Mouse (Mus musculus): Measurements from ENCODE around the gene Camk1d. TPM values are rescaled to one million over a fixed set of nuclear protein-coding genes. Genes with fewer than 3 reads are reported as not detected.
"Not testable (repeated sequence)": the region's sequence is repeated elsewhere in the genome, so short reads cannot be mapped to it uniquely, and the experiment has no call there.

Camk1d gene
- polyA plus RNA-seq, 1 experiment from 2014 or later, result 7.4 TPM

- WGBS, result 87% methylated on average over 3 of the region's 3 CpGs
- Histone ChIP-seq H3K4me1 (ENCODE audit: control insufficient read depth, insufficient read depth, low read depth, low read length) (peaks cover 15% of the 10 kb centered on the region), H3K27ac (ENCODE audit: low read depth, low read length) (no peak overlapping the region), H3K9ac (ENCODE audit: low read depth, low read length) (no peak overlapping the region), H3K4me3 (ENCODE audit: low read length) (no peak overlapping the region), H3K9me3 (ENCODE audit: control insufficient read depth, low read length) (no peaks in the 10 kb centered on the region), H3K36me3 (ENCODE audit: control insufficient read depth, insufficient read depth, low read length) (no peaks in the 10 kb centered on the region), H3K4me2 (ENCODE audit: low read length) (no peak overlapping the region), H3K27me3 (replicated peaks; ENCODE audit: control insufficient read depth, insufficient read depth, low read length) (no peaks in the 10 kb centered on the region)
- 0 out of 2 replicates have a peak, but pooled peaks have one; percentile 24 for ATAC-seq
These were observed 99.4 kb downstream of the Camk1d start for GRCm38 (mm10) chr2:5614896-5615295.

DNA sequence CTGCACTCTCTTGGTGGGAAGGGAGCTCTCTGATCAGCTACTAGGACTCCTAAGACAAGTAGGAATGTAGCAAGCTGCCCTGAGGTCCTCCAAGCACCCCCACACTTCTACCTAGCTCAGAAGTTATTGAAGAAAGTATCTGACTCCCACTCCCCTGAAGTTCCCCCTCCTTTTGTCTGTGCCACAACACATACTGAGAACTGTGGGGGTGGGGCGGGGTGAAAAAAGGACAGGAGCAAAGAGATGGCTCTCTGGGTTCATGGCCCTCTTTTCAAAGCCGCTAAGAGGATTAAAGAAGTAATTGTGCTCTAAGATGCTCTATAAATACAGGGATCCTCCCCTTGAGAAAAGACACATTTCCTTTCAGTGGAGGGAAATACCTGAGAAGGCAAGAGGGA lies 100.0 kb downstream of the Camk1d start:
- no peaks in the 10 kb centered on the region for H3K36me3 ChIP-seq (ENCODE audit: control insufficient read depth, insufficient read depth, low read length)
- H3K9ac ChIP-seq (ENCODE audit: low read depth, low read length), result no peak overlapping the region
- H3K27me3 ChIP-seq (replicated peaks; ENCODE audit: control insufficient read depth, insufficient read depth, low read length), result no peaks in the 10 kb centered on the region
- H3K9me3 ChIP-seq (ENCODE audit: control insufficient read depth, low read length), result no peaks in the 10 kb centered on the region
- no peak overlapping the region for H3K4me2 ChIP-seq (ENCODE audit: low read length)
- H3K27ac ChIP-seq (ENCODE audit: low read depth, low read length), result no peak overlapping the region; the same call in 1 of the 2 replicates
- WGBS, result 25% methylated on average over 2 of the region's 2 CpGs
- H3K4me1 ChIP-seq (ENCODE audit: control insufficient read depth, insufficient read depth, low read depth, low read length), result peaks cover 15% of the 10 kb centered on the region
- H3K4me3 ChIP-seq (ENCODE audit: low read length), result no peak overlapping the region
- ATAC-seq, result no peak

DNA sequence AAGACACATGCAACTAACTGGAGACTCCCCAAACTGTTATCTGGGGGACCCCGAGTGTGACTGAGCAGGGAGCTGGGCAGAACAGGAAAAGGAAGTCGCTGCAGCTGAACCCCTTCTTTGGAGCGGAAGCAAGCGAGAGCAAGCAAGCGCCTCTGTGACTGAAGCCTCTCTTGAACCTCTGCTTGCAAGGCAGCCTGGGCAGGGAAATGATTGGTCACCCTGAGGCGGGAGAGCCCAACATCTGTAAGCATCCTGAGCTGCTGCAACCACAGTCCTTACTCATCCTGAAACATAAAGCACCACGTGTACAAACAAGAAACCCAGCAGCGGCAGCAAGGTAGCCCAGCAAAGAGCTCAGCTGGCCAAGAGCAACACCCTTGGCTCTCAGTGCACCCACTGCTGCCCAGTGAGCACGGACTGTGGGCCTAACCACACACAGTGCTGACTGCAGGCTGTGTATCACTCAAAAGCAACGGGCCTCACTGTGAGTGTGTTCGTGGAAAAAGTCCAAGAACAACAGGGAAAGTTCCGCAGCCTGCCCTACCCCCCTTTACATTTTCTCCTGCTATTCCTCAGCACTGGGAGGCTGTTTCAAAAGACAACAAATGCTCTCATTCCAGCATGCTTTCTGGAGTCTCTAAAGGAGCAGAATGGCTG lies 100.5 kb downstream of the Camk1d start:
- Histone ChIP-seq H3K27me3 (replicated peaks; ENCODE audit: control insufficient read depth, insufficient read depth, low read length) (no peaks in the 10 kb centered on the region), H3K27ac (ENCODE audit: low read depth, low read length) (no peak overlapping the region; the same call in 1 of the 2 replicates), H3K4me2 (ENCODE audit: low read length) (no peak overlapping the region), H3K9me3 (ENCODE audit: control insufficient read depth, low read length) (no peaks in the 10 kb centered on the region), H3K4me3 (ENCODE audit: low read length) (no peak overlapping the region), H3K36me3 (ENCODE audit: control insufficient read depth, insufficient read depth, low read length) (no peaks in the 10 kb centered on the region), H3K4me1 (ENCODE audit: control insufficient read depth, insufficient read depth, low read depth, low read length) (peaks cover 15% of the 10 kb centered on the region), H3K9ac (ENCODE audit: low read depth, low read length) (no peak overlapping the region)
- peak; percentile 83 for ATAC-seq
- 36% methylated on average over 12 of the region's 12 CpGs for WGBS

GRCm38 (mm10) chr2:5611601-5612000 lies 102.7 kb downstream of the Camk1d start:
- Histone ChIP-seq H3K4me1 (ENCODE audit: control insufficient read depth, insufficient read depth, low read depth, low read length) (peaks cover 19% of the 10 kb centered on the region), H3K4me3 (ENCODE audit: low read length) (no peak overlapping the region), H3K9ac (ENCODE audit: low read depth, low read length) (no peak overlapping the region), H3K27ac (ENCODE audit: low read depth, low read length) (no peak overlapping the region), H3K9me3 (ENCODE audit: control insufficient read depth, low read length) (no peaks in the 10 kb centered on the region), H3K27me3 (replicated peaks; ENCODE audit: control insufficient read depth, insufficient read depth, low read length) (no peaks in the 10 kb centered on the region), H3K4me2 (ENCODE audit: low read length) (no peak overlapping the region), H3K36me3 (ENCODE audit: control insufficient read depth, insufficient read depth, low read length) (no peaks in the 10 kb centered on the region)
- 86% methylated on average over 1 of the region's 1 CpGs for WGBS
- no peak for ATAC-seq

GRCm38 (mm10) chr2:5610521-5610920 lies 103.8 kb downstream of the Camk1d start:
- no peak overlapping the region for H3K4me3 ChIP-seq (ENCODE audit: low read length)
- H3K27me3 ChIP-seq (replicated peaks; ENCODE audit: control insufficient read depth, insufficient read depth, low read length), result no peaks in the 10 kb centered on the region
- H3K4me1 ChIP-seq (ENCODE audit: control insufficient read depth, insufficient read depth, low read depth, low read length), result peaks cover 19% of the 10 kb centered on the region
- no peak for ATAC-seq
- no peaks in the 10 kb centered on the region for H3K9me3 ChIP-seq (ENCODE audit: control insufficient read depth, low read length)
- no peak overlapping the region for H3K27ac ChIP-seq (ENCODE audit: low read depth, low read length)
- no peak overlapping the region for H3K9ac ChIP-seq (ENCODE audit: low read depth, low read length)
- WGBS, result 88% methylated on average over 4 of the region's 4 CpGs
- H3K4me2 ChIP-seq (ENCODE audit: low read length), result no peak overlapping the region
- no peaks in the 10 kb centered on the region for H3K36me3 ChIP-seq (ENCODE audit: control insufficient read depth, insufficient read depth, low read length)

DNA sequence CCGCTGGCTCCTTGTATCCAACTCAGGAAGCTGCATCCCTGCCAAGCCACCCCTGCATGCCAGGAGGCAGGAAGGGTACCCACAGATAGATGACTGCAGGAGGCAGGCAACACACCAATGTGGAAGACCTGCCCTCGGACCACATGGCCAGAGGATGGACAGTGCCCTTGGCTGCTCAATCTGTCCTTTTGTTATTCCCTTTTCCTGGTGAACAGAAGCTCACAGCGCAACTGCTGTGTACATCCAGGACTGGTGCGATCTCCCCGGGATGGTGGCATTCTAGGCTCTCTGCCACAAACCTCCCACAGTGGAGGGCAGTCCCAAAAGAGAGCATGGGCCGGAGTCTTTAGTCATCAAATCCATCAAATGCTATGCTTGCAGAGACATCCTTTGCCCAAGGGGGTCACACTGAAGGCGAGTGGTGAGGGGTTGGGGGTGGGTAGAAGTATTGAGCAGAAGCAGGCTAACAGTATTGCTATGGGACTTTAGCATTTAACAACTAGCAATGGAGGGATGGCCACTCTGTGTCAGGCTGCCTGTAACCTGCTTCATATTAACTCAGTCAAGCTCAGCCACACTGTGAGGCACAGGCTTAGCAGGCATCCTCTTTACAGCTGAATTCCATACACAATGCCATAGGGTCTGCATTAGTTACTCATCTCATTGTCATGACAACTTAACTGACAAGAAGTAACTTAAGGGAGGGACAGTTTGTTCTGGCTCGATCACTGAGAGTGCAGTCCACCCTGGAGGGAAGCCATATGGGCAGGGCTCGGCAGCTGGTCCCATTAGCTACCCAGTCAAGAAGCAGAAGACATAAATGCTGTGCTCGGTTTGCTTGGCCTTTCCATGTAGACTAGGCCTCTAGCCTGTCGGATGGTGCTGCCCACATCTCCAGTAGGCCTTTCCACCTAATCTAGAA lies 106.1 kb downstream of the Camk1d start:
- WGBS, result 61% methylated on average over 11 of the region's 11 CpGs
- no peaks in the 10 kb centered on the region for H3K9me3 ChIP-seq (ENCODE audit: control insufficient read depth, low read length)
- ATAC-seq, result peak; percentile 73; the same call in 1 of the 2 replicates
- no peak overlapping the region for H3K4me3 ChIP-seq (ENCODE audit: low read length)
- H3K4me2 ChIP-seq (ENCODE audit: low read length), result no peak overlapping the region
- peaks cover 5% of the 10 kb centered on the region for H3K4me1 ChIP-seq (ENCODE audit: control insufficient read depth, insufficient read depth, low read depth, low read length)
- H3K9ac ChIP-seq (ENCODE audit: low read depth, low read length), result no peak overlapping the region
- H3K27ac ChIP-seq (ENCODE audit: low read depth, low read length), result no peak overlapping the region
- no peaks in the 10 kb centered on the region for H3K36me3 ChIP-seq (ENCODE audit: control insufficient read depth, insufficient read depth, low read length)
- H3K27me3 ChIP-seq (replicated peaks; ENCODE audit: control insufficient read depth, insufficient read depth, low read length), result no peaks in the 10 kb centered on the region

DNA sequence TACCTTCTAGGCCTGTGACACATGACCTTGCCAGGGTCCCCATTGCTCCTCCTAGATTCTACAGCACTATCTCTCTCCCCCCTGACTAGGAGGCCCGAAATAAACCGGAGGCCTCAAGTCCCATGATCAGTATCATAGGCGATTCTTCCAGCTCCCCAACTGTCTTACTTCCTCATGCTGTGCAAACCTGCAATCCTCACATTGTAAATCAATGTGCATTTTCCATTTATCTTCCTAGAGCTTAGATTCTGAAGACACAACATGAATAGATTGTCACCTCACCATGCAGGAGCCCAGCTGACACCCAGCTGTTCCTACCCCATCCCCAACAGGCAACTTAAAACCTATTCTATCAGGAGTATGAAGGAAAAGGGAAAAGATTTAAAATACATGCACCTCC lies 108.5 kb downstream of the Camk1d start:
- Histone ChIP-seq H3K4me2 (ENCODE audit: low read length) (no peak overlapping the region), H3K36me3 (ENCODE audit: control insufficient read depth, insufficient read depth, low read length) (no peaks in the 10 kb centered on the region), H3K27me3 (replicated peaks; ENCODE audit: control insufficient read depth, insufficient read depth, low read length) (no peaks in the 10 kb centered on the region), H3K27ac (ENCODE audit: low read depth, low read length) (no peak overlapping the region), H3K4me3 (ENCODE audit: low read length) (no peak overlapping the region), H3K9ac (ENCODE audit: low read depth, low read length) (no peak overlapping the region), H3K4me1 (ENCODE audit: control insufficient read depth, insufficient read depth, low read depth, low read length) (peaks cover 4% of the 10 kb centered on the region), H3K9me3 (ENCODE audit: control insufficient read depth, low read length) (no peaks in the 10 kb centered on the region)
- ATAC-seq, result no peak
- 87% methylated on average over 3 of the region's 3 CpGs for WGBS

DNA sequence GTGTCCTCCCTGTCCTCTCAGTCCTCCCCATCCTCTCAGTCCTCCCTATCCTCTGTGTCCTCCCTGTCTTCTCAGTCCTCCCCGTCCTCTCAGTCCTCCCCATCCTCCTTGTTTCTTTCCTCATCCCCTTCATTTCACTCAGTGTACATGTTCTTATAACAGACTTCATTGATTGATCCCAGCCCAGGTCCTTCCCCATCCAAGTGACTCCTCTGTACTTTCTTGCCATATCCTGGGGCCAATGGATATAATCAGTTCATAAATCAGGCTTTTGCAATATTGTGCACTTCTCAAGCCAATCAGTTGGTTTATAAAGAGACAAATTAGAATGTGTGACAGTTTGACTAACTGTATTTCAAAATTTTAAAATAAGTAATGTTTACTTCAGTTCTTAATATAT lies 112.3 kb downstream of the Camk1d start:
- no peak overlapping the region for H3K9ac ChIP-seq (ENCODE audit: low read depth, low read length)
- H3K36me3 ChIP-seq (ENCODE audit: control insufficient read depth, insufficient read depth, low read length), result no peaks in the 10 kb centered on the region
- no peak overlapping the region for H3K4me3 ChIP-seq (ENCODE audit: low read length)
- H3K9me3 ChIP-seq (ENCODE audit: control insufficient read depth, low read length), result no peaks in the 10 kb centered on the region
- WGBS, result 90% methylated on average over 1 of the region's 1 CpGs
- H3K27ac ChIP-seq (ENCODE audit: low read depth, low read length), result no peak overlapping the region
- H3K27me3 ChIP-seq (replicated peaks; ENCODE audit: control insufficient read depth, insufficient read depth, low read length), result no peaks in the 10 kb centered on the region
- ATAC-seq, result no peak
- H3K4me1 ChIP-seq (ENCODE audit: control insufficient read depth, insufficient read depth, low read depth, low read length), result peaks cover 2% of the 10 kb centered on the region
- H3K4me2 ChIP-seq (ENCODE audit: low read length), result no peak overlapping the region

DNA sequence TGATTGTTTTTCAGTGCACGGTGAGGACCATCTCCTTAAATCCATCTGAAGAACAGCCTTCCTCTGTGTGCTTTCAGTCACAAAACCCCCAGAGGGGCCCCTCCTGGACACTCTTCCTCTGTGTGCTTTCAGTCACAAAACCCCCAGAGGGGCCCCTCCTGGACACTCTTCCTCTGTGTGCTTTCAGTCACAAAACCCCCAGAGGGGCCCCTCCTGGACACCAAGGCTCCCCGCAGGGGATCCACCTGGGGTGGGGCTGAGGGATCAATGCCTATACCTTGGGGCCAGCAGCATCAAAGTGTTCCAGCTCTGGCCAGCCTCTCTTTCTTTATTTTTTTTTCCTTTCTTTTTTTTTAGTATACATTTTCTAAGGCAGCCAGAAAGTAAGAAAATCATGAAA lies 113.1 kb downstream of the Camk1d start:
- H3K27me3 ChIP-seq (replicated peaks; ENCODE audit: control insufficient read depth, insufficient read depth, low read length); H3K4me2 ChIP-seq (ENCODE audit: low read length); H3K36me3 ChIP-seq (ENCODE audit: control insufficient read depth, insufficient read depth, low read length); H3K4me3 ChIP-seq (ENCODE audit: low read length); H3K9me3 ChIP-seq (ENCODE audit: control insufficient read depth, low read length); H3K4me1 ChIP-seq (ENCODE audit: control insufficient read depth, insufficient read depth, low read depth, low read length); H3K9ac ChIP-seq (ENCODE audit: low read depth, low read length); H3K27ac ChIP-seq (ENCODE audit: low read depth, low read length): not testable (repeated sequence)
- WGBS, result 11% methylated on average over 2 of the region's 2 CpGs
- peak; percentile 56 for ATAC-seq

Measured in hindbrain, embryonic 16.5 days (tissue).